Mouse (Mus musculus) liver, adult 2 months (tissue): ENCODE results near the gene Aldh5a1.

ENCODE experiments used
- CTCF ChIP-seq: fragments of 200-500 bp; IDR thresholded peaks from 2 replicates; pipeline ENCODE4 v1.5.1; 2011; ENCODE audit warnings: low read depth, low read length, control low read depth
- POLR2A ChIP-seq: fragments of 200-500 bp; IDR thresholded peaks from 2 replicates; pipeline ENCODE4 v1.6.1; 2011; ENCODE audit warnings: low read length, control low read depth; ENCODE audit not compliant: insufficient read depth; ENCODE audit errors: extremely low read depth

DNA sequence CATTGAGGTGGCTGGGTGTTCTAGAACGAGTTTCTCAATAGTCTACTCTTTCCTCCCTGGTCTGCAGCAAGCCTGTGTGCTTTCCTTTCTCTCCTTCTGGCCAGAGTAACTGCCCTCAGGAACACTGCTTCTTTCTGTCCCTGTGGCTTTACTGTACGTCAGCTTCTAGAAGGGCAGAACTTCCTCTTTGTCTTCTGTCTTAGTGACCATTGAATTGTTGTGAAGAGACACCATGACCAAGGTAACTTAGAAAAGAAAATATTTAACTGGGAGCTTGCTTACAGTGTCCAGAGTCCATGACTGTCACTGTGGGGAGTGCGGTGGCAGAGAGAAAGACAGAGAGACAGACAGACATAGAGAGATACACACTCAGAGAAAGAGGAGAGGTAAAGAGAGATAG is 22.6 kb upstream of the Aldh5a1 start:
- TF ChIP-seq CTCF (no peak), POLR2A (no peak)
